Mouse (Mus musculus) hindbrain, embryonic 15.5 days (tissue): ENCODE measurements at regions not wholly inside any gene's neighbourhood (a gene's known extent, or its start where the extent isn't known, plus 50 kb on each side); places are given as distances from the start of the nearest gene placed in this dataset.
"Not testable (repeated sequence)": the region's sequence is repeated elsewhere in the genome, so short reads cannot be mapped to it uniquely, and the experiment has no call there.

Experiments
- ATAC-seq: fragments of 200-750 bp; cut with Nextera tagmentation; 2 replicates; pipeline ENCODE4 v1.8.0; 2017; ENCODE audit warnings: low read depth, moderate number of reproducible peaks, moderate TSS enrichment; ENCODE audit not compliant: low FRiP score
- H3K27ac ChIP-seq: fragments of 300-500 bp; sonication (generic); replicated peaks from 2 replicates; pipeline ENCODE4 v1.5.1; 2015; ENCODE audit warnings: mild to moderate bottlenecking, inconsistent platforms
- H3K27me3 ChIP-seq: fragments of 300-500 bp; sonication (generic); 2 replicates; pipeline ENCODE4 v1.6.1; 2015; ENCODE audit warnings: control low read depth, inconsistent platforms
- H3K36me3 ChIP-seq: fragments of 300-500 bp; sonication (generic); 2 replicates; pipeline ENCODE4 v1.6.1; 2015; ENCODE audit warnings: control low read depth, inconsistent platforms
- H3K4me1 ChIP-seq: fragments of 300-500 bp; sonication (generic); replicated peaks from 2 replicates; pipeline ENCODE4 v1.6.1; 2015; ENCODE audit warnings: control low read depth, inconsistent platforms
- H3K4me2 ChIP-seq: fragments of 300-500 bp; sonication (generic); 2 replicates; pipeline ENCODE4 v1.6.1; 2015; ENCODE audit warnings: moderate library complexity, mild to moderate bottlenecking, inconsistent platforms
- H3K4me3 ChIP-seq: fragments of 300-500 bp; sonication (generic); 2 replicates; pipeline ENCODE4 v1.5.1; 2015; ENCODE audit warnings: mild to moderate bottlenecking, inconsistent platforms
- H3K9ac ChIP-seq: fragments of 300-500 bp; sonication (generic); 2 replicates; pipeline ENCODE4 v1.6.1; 2015; ENCODE audit warnings: inconsistent platforms
- H3K9me3 ChIP-seq: fragments of 300-500 bp; sonication (generic); 2 replicates; pipeline ENCODE4 v1.6.1; 2016; ENCODE audit warnings: control low read depth, inconsistent platforms
- WGBS: fragments of 180-500 bp; shearing (Covaris S2); methylation state at CpG from one replicate; pipeline ENCODE4 v1.1.7; 2015; 5-methylcytosine and 5-hydroxymethylcytosine counted together

DNA sequence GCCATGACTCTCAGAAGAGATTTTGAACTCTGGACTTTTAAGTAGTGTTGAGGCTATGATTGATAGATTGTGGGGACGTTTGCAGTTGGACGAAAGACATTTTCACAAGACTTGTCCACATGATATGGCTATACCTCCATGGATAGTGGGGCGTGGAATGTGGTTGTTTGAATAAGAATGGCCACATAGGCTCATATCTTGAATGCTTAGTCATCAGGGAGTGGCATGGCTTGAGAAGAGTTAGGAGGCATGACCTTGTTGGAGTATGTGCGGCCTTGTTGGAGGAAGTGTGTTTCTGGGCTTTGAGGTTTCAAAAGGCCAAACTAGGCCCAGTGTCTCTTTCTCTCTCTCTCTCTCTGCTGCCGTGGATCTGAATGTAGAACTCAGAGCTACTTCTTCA is 204.7 kb upstream of the Pclo start:
- ATAC-seq = no peak
- Histone ChIP-seq H3K36me3 (no peaks in the 10 kb centered on the region), H3K27ac (no peak overlapping the region), H3K4me2 (no peak overlapping the region), H3K4me3 (no peak overlapping the region), H3K9me3 (no peaks in the 10 kb centered on the region), H3K4me1 (no peaks in the 10 kb centered on the region), H3K9ac (no peak overlapping the region), H3K27me3 (no peaks in the 10 kb centered on the region)
- WGBS = 91% methylated on average over 5 of the region's 5 CpGs

DNA sequence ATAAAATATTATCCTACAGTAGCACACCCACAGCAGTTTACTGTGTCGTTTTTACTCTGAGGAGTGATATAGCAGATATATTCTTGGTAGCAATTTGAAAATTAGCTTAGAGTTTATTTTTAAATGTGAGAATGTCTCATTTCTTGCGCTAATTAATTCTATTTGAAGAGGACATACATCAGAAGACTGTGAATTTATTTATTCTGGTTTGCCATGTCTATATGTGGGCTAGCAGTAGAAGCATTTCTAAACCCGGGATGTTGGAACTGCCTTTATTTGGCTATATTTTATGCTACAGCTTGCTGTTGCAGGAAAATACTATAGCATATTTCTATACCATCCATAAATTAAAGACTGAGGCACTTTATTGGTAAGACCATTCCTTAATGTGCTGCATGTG is 203.0 kb upstream of the Pclo start:
- no peak overlapping the region for H3K4me3 ChIP-seq
- H3K27ac ChIP-seq = no peak overlapping the region
- H3K9me3 ChIP-seq = no peaks in the 10 kb centered on the region
- no peaks in the 10 kb centered on the region for H3K27me3 ChIP-seq
- ATAC-seq = no peak
- H3K9ac ChIP-seq = no peak overlapping the region
- WGBS = 88% methylated on average over 3 of the region's 3 CpGs
- H3K36me3 ChIP-seq = no peaks in the 10 kb centered on the region
- H3K4me1 ChIP-seq = no peaks in the 10 kb centered on the region
- no peak overlapping the region for H3K4me2 ChIP-seq

DNA sequence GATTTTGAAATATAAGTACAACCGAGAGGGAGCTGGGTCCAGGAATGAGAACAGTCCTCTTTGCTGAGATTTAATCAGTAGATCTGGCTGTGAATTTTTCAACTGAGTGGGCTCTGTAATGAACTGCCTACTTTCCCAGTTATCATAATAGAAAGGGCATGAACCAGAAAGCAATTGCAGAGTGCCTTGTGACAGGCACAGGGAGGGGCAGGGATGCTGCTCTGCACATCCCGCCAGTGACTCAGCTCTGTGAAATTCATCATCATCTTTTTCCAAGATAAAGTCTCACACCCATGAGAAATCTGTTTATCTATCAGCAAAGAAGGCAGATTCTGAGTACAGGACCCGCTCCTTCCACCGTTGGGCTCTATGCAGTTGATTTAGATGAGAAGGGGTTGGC is 194.5 kb upstream of the Pclo start:
- Histone ChIP-seq H3K27ac (no peak overlapping the region), H3K9ac (no peak overlapping the region), H3K27me3 (no peaks in the 10 kb centered on the region), H3K4me3 (no peak overlapping the region), H3K36me3 (no peaks in the 10 kb centered on the region), H3K9me3 (no peaks in the 10 kb centered on the region), H3K4me1 (no peaks in the 10 kb centered on the region), H3K4me2 (no peak overlapping the region)
- 81% methylated on average over 4 of the region's 4 CpGs for WGBS
- no peak for ATAC-seq

DNA sequence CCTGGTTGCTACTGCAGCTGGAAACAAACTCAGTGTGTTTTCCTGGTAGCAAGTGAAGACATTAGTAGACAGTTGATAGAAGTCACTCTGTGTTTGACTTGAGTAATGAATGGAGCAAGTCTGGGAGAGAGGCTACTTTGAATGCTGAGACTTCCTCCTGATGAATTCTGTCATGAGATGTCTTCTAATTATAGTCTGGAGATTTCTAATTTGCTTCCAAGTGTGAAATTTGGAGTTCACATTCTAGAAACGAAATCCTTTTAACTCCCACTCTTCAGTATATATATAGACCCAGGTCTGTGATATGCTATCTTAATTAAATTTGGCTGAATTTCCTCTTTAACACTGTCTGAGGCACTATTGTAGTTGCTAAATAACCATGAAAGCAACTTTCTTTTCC is 192.7 kb upstream of the Pclo start:
- 74% methylated on average over 1 of the region's 1 CpGs for WGBS
- no peak overlapping the region for H3K4me3 ChIP-seq
- no peaks in the 10 kb centered on the region for H3K9me3 ChIP-seq
- no peaks in the 10 kb centered on the region for H3K36me3 ChIP-seq
- ATAC-seq = no peak
- no peak overlapping the region for H3K27ac ChIP-seq
- H3K4me1 ChIP-seq = no peaks in the 10 kb centered on the region
- no peak overlapping the region for H3K9ac ChIP-seq
- no peaks in the 10 kb centered on the region for H3K27me3 ChIP-seq
- no peak overlapping the region for H3K4me2 ChIP-seq

DNA sequence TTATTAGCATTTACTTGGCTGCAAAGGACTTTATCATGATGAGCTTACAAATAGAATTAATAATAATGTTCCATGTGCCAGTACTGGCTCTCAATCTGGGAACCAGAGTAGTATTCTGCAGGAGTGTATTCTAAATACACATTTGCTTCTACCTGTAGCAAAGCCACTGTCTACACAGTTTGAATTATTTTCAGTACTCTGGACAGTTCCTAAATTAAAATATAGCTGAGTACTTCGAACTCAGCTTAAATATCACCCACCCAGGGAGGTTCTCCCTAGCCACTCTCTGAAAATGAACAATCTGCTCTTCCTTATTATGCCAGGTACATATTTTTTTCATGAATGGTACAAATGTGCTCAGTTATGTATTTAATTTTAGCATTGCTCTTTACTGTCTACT is 154.3 kb upstream of the Pclo start:
- H3K9ac ChIP-seq = no peak overlapping the region
- H3K4me3 ChIP-seq = no peak overlapping the region
- 56% methylated on average over 1 of the region's 1 CpGs for WGBS
- ATAC-seq = no peak
- no peaks in the 10 kb centered on the region for H3K27me3 ChIP-seq
- no peaks in the 10 kb centered on the region for H3K9me3 ChIP-seq
- no peaks in the 10 kb centered on the region for H3K36me3 ChIP-seq
- no peak overlapping the region for H3K4me2 ChIP-seq
- no peaks in the 10 kb centered on the region for H3K4me1 ChIP-seq
- no peak overlapping the region for H3K27ac ChIP-seq

DNA sequence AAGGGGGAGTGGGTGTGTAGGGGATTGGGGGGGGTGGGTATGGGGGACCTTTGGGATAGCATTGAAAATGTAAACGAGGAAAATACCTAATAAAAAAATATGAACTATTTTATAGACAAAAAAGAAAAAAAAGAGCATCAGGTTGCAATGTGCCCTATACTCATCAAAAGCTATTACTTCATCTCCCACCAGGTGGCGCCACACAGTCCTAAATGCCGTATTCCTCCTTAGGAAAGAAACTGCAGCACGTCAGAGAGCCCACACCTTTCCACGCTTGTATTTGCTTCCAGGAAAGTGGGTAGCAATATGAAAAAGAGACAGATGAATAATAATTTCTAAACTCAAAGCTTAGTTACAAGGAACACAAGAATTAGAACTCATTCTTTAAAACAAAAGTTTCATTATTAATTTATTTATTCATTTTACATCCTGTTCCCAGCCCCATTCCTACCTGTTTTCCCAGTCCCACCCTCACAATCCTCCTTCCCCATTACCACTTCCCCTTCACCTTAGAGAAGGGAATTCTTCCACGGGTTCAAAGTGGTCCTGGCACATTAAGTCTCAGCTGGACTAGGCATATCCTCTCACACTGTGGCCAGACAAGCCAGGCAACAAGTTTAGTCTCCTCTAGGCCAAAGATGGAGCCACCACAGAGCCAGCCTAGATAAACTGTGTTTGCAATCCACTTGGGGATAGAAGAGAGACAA is 125.4 kb upstream of the Pclo start:
- 24% methylated on average over 6 of the region's 6 CpGs for WGBS
- Histone ChIP-seq H3K4me1 (no peaks in the 10 kb centered on the region), H3K4me3 (no peak overlapping the region), H3K9ac (no peak overlapping the region), H3K27me3 (no peaks in the 10 kb centered on the region), H3K27ac (no peak overlapping the region), H3K9me3 (no peaks in the 10 kb centered on the region), H3K4me2 (no peak overlapping the region), H3K36me3 (no peaks in the 10 kb centered on the region)
- ATAC-seq = peak; percentile 91

DNA sequence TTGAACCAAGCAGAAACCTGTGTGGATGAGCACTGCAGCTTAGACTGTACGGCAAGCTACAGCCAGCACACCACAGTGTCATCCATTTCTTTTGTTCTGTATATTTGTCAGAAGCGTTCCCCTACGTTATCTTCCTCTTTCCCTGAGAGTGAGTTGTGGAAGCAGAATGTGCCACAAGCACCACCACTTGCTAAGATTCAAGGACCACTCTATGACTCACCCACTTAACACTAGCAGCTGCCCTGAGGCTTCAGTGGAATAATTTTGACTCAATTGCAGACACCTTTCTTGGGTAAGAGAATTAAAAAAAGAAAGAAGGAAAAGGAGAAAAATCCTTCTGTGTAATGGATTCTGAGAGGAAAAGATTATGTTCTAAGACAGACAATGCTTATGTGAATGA is 122.9 kb upstream of the Pclo start:
- Histone ChIP-seq H3K27me3 (no peaks in the 10 kb centered on the region), H3K27ac (no peak overlapping the region), H3K4me3 (no peak overlapping the region), H3K9me3 (no peaks in the 10 kb centered on the region), H3K4me2 (no peak overlapping the region), H3K9ac (no peak overlapping the region), H3K36me3 (no peaks in the 10 kb centered on the region), H3K4me1 (no peaks in the 10 kb centered on the region)
- no peak for ATAC-seq
- WGBS = 82% methylated on average over 3 of the region's 3 CpGs

DNA sequence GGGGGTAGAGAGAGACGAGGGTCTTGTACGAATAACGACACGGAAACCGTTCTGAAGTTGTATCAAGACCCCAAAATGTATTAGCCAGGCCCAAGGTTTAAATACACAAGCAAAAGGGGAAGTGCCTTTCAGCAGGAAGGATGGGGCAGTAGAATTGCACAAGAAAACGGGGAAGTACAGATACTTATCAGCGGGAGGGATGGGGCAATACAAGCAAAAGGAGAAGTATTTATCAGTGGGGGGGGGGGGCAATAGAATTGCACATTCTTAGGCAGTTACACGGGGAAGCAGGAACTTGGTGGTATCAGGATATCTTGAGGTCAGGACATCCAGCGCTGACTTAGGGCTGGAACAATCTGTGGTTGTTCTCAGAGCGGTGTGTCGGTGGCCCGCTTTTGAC is 111.3 kb upstream of the Pclo start:
- H3K9me3 ChIP-seq, H3K27ac ChIP-seq, H3K36me3 ChIP-seq, H3K4me2 ChIP-seq, H3K4me1 ChIP-seq, ATAC-seq, H3K27me3 ChIP-seq, H3K9ac ChIP-seq, H3K4me3 ChIP-seq: not testable (repeated sequence)
- 93% methylated on average over 9 of the region's 12 CpGs for WGBS

DNA sequence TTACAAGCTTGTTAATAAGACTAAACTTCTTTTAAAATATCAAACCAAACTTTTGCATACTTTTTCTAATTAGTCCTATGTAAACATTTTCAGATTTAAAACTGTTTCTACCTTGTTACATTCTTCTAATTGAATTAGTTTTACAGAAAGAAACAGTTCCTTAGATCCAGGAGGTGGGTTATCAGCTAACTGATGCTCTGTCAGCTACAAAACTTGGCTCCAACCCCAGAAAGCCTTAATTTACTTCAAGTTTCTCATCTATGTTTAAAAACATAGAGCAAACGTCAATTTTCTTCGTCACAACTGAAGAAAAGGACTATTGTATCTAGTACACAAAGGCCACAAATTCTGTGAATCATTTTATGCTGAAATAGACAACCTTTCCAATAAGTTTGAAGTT is 110.4 kb upstream of the Pclo start:
- Histone ChIP-seq H3K9me3 (no peaks in the 10 kb centered on the region), H3K4me2 (no peak overlapping the region), H3K9ac (no peak overlapping the region), H3K27ac (no peak overlapping the region), H3K4me3 (no peak overlapping the region), H3K36me3 (no peaks in the 10 kb centered on the region), H3K4me1 (no peaks in the 10 kb centered on the region), H3K27me3 (no peaks in the 10 kb centered on the region)
- 87% methylated on average over 2 of the region's 2 CpGs for WGBS
- ATAC-seq = no peak

DNA sequence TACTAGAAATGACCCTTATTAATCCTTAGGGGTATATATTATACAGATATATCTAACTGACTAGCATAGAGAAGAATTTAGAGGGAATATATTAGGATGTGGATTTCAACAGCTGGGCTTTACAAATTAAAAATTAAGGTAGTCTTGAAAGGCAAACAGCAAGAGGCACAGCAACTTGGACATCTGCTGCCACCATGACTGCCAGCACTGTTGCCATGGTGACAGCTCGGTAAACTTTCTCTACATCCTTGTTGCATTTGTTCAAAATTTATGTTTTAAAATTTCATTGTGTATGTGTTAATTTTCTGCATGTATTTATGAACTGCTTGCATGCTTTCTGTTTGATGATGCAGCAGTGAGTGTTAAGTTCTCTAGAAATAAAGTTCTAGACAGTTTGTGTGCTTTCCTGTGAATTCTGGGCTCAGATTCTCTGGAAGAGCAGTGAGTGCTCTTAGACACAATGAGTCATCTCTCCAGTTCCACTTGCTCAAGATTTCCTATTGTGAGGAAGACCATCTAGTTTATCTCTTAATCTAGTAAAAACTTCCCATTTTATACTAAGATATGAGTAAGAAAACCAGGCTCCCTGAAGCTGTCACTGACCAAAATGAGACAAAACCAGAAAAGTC is 99.4 kb upstream of the Pclo start:
- no peaks in the 10 kb centered on the region for H3K9me3 ChIP-seq
- WGBS = 47% methylated on average over 1 of the region's 1 CpGs
- no peak overlapping the region for H3K4me2 ChIP-seq
- H3K36me3 ChIP-seq = no peaks in the 10 kb centered on the region
- no peak overlapping the region for H3K9ac ChIP-seq
- no peak for ATAC-seq
- no peak overlapping the region for H3K4me3 ChIP-seq
- no peak overlapping the region for H3K27ac ChIP-seq
- no peaks in the 10 kb centered on the region for H3K4me1 ChIP-seq
- H3K27me3 ChIP-seq = no peaks in the 10 kb centered on the region

DNA sequence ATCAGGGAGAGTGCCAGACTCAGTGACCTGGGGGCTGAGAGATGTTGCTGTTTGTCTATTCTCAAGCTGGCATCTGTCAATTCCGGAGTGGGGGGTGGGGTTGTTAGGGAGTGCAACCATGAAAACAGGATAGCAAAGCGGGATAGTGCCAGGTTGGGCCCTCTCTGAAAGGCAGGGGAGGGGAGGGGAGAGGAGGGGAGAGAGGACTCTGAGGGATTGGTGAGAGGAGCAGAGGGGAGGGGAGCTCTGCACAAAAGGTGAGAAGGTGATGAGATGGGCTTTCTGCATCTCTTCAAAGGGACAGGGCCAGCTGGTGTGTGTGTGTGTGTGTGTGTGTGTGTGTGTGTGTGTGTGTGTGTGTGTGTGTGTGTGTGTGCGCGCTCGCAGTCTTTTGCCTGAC is 61.6 kb upstream of the Pclo start:
- H3K36me3 ChIP-seq = no peaks in the 10 kb centered on the region
- ATAC-seq = no peak
- no peak overlapping the region for H3K4me2 ChIP-seq
- no peaks in the 10 kb centered on the region for H3K9me3 ChIP-seq
- no peak overlapping the region for H3K4me3 ChIP-seq
- H3K4me1 ChIP-seq = no peaks in the 10 kb centered on the region
- no peaks in the 10 kb centered on the region for H3K27me3 ChIP-seq
- WGBS = 63% methylated on average over 5 of the region's 5 CpGs
- no peak overlapping the region for H3K9ac ChIP-seq
- no peak overlapping the region for H3K27ac ChIP-seq
